Mouse (Mus musculus) liver, postnatal 0 days (tissue): ENCODE measurements at regions not wholly inside any gene's neighbourhood (a gene's known extent, or its start where the extent isn't known, plus 50 kb on each side); places are given as distances from the start of the nearest gene placed in this dataset.

Experiments used
- CTCF ChIP-seq: sonication (generic); IDR thresholded peaks from 2 replicates; pipeline ENCODE4 v1.5.1; 2016; ENCODE audit warnings: antibody characterized with exemption, low read depth
- EP300 ChIP-seq: IDR thresholded peaks from 2 replicates; pipeline ENCODE4 v1.6.1; 2016; ENCODE audit warnings: antibody characterized with exemption, low read depth, mild to moderate bottlenecking

DNA sequence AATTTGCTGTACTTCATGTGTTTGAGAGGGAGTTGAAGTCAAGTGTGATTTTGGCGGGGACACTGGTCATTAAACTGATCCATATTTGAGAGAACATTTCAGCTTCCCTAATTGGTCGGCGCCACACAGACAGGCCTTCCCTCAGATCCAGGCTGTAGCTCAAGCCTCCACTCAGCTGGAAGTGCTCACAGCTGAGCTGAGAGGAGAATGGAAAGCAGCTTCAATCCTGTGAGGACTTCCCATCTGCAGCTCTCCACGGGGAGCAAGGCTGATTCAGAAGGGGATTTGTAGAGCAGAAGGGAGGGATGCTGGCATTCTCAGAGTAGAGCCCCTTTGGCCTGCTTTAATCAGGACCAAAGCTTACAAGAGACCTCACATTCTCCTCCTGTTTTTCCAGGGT is 297.2 kb downstream of the D3Ertd751e start:
- TF ChIP-seq CTCF (no peak), EP300 (no peak)
